Mouse (Mus musculus) embryo, embryonic 10 days (tissue): ENCODE measurements around the gene Zfp318.
A peak's percentile ranks its signal among the peaks of the same experiment; 100 is the strongest.

Experiments used
- DNase-seq: peaks from one replicate; pipeline ENCODE4 v3.0.0-alpha.2; 2015; ENCODE audit warnings: low spot score

Gene Zfp318

DNA sequence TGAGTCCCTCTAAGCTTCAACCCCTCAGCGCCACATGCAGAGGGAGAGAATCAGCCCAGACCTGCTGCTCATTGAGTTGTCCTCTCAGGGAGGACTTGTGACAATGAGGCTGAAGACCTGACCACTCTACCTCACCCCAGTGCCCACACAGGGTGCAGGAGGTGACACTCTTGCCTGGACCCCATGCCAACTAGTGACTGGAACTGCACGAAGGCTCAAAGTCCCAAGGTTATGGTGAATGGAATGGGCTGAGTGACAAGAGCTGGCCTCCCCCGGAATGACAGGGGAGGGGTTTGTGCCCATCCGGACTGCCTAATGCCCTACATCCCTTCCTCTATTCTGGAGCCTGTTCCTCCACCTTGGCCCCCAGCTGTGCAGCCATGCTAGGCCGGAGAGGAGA is 69.2 kb downstream of the Zfp318 start:
- no peak for DNase-seq

- no peak for DNase-seq
Measured at GRCm38 (mm10) chr17:46453302-46453948, 69.9 kb downstream of the Zfp318 start.

DNA sequence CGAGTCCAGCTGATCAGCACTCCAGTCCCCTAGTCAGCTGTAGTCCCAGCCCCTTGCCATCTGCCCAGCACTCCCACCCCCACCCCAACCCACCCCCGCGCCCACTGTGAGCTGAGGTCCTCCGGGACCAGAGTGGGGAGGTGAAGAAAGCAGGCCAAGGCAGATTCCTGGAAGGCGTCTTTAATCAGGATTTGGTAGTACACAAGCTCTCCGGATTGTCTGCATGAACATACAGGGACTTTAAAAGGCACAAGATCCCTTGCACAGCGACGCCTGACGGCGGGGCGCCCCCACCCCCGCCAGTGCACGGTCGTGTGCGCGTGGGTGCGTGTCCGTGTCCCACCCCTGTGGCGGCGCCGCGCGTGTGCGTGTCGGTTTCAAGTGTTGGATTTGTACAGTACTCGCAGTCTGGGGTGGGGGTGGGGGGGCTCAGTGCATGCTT is 70.5 kb downstream of the Zfp318 start:
- no peak for DNase-seq

DNA sequence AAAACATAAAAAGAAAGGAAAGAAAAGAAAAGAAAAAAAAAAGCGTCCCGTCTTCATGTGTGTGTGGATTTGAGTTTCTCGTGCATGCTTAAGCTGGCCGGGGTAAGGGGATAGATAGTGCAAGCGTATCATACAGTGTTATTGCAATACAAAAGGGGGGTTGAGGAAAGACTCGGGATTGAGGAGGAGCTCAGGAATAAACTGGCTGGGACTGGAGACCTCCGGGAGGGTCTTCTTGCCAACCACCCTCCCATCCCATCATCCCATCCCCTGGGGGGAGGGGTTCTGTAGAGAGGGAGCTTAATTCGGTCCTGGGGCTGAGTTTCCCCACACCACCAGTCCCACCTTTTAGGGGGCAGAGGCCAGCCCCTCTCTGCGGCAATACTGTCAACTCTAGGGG is 71.0 kb downstream of the Zfp318 start:
- no peak for DNase-seq

DNA sequence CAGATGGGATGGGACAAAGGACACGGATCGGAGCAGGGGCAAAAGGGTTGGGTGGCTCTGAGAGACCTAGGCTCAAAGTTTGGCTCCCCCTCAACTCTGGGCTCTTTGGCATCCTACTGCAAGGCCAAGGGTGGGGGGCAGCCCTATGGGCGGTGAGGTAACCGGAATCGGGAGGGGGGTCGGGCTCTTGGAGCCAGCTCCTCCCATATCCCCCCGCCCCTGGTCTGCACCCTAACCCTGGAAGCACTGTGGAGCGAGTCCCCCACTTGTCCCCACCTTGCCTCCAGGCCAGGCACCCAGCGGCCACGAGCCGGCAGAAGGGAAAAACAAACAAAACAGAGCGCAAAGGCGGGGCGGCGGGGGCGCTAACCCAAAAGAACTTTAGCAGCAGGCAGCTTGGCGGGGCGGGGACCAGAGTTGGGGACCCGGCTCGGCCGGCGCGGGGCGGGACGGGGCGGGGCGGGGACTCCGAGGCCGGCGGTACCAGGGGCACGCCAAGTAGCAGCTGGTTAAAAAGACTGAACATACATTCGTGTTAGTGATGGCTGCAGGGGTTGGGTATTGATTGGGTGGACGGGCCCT is 71.7 kb downstream of the Zfp318 start:
- DNase-seq, result peak; percentile 36

DNA sequence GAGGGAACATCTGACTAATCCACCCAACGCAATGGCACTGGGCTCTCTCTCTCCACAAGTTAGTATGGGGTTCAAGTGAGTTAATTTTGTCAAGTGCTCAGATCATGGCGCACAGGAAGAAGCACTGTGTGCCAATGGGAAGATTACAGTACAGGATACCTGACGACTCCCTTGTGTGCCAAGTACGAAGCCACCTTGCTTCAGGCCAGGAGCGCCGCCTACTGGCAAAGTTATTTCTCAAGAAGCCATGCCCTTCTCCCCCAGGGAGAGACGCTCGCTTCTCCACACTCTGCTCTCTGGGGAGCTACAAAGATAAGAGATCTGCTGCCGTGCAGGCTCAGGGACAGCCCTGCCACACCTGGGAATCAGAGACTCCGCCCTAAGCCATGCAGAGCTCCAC is 74.3 kb downstream of the Zfp318 start:
- DNase-seq, result peak; percentile 55

- DNase-seq, result no peak
Measured at GRCm38 (mm10) chr17:46458439-46458838, 74.9 kb downstream of the Zfp318 start.

GRCm38 (mm10) chr17:46460673-46461072 is 77.1 kb downstream of the Zfp318 start:
- DNase-seq, result no peak

DNA sequence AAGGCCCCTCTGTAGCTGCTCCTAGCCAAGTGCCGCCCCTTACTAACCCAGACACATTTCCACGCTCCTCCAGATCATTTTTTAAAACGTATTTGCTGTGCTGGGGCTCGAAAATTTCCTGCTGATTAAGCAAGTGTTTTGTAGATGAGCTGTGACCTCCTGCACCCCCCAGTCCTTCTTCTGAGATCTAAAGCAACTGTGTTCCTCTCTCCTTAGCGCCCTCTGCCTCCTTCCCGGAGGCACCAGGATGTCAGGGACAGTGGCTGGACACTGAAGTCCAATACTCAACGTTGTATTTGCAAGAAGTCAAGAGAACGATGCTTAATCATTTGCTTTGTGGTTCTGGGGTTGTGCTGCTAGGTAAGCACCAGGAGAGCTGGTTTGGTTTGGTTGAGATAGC is 77.8 kb downstream of the Zfp318 start:
- peak; percentile 38 for DNase-seq

GRCm38 (mm10) chr17:46462226-46462625 is 78.7 kb downstream of the Zfp318 start:
- DNase-seq, result no peak

- DNase-seq, result no peak
Measured at GRCm38 (mm10) chr17:46467830-46468229, 84.3 kb downstream of the Zfp318 start.
